Mouse (Mus musculus) v-Abl transformed pro-B cells (cell line): ENCODE measurements at regions not wholly inside any gene's neighbourhood (a gene's known extent, or its start where the extent isn't known, plus 50 kb on each side); places are given as distances from the start of the nearest gene placed in this dataset.

Experiments used
- in situ Hi-C, 2 experiments: fragments of 400-800 bp; cut with MboI; formaldehyde crosslinking; loops; one replicate each; pipeline ENCODE4 v1.15.1; 2025; ENCODE audit not compliant: unreplicated experiment in 2 of 2

GRCm38 (mm10) chr7:82121746-82122145, 51.9 kb upstream of the Sh3gl3 start:
- in situ Hi-C loops, result loop anchor here (5.0 to 25.0 kb wide), 9 partner anchors 143 to 1433 kb away; partner anchors contain the start of gene 3110040N11Rik (in 1 of the 2)
